ENCODE assay signal across 14 mouse cellular contexts in genomic region chr9:99248304-99248703, GRCm38 (mm10). TPM values are rescaled to one million over a fixed set of nuclear protein-coding genes. Genes with fewer than 3 reads are reported as not detected.
DNase-seq lines count a peak whose midpoint lies in the region; ATAC-seq lines count a peak whose summit lies in the region.
"Had no signal": no experiment of that assay in that cellular context is flagged by ENCODE, and none has a peak within 500 bp of the region (broad histone marks: within the 10 kb centered on the region; RNA-seq: fewer than 3 reads in every experiment).

No protein-coding gene starts in this region.

- no peaks in the 10 kb centered on the region for H3K27me3 ChIP-seq in liver, embryonic 13.5 days
- H3K27me3 ChIP-seq in midbrain, embryonic 14.5 days (ENCODE audit: control insufficient read depth, insufficient read depth, low read length) = no peaks in the 10 kb centered on the region
- H3K27me3 ChIP-seq: limb, embryonic 15.5 days had no signal

- H3K4me1 ChIP-seq in liver, embryonic 13.5 days (replicated peaks) = peaks cover 78% of the 10 kb centered on the region
- H3K4me1 ChIP-seq in midbrain, embryonic 14.5 days (ENCODE audit: control insufficient read depth, insufficient read depth, low read length) = peaks cover 16% of the 10 kb centered on the region; the same call in 1 of the 2 replicates

- peak overlapping the region; percentile 69 for H3K27ac ChIP-seq in liver, embryonic 13.5 days
- H3K27ac ChIP-seq in midbrain, embryonic 14.5 days (replicated peaks; ENCODE audit: low read depth, low read length) = no peak overlapping the region
- H3K27ac ChIP-seq: limb, embryonic 15.5 days had no signal

- H3K36me3 ChIP-seq in liver, embryonic 13.5 days = peaks cover 43% of the 10 kb centered on the region
- H3K36me3 ChIP-seq in midbrain, embryonic 14.5 days (ENCODE audit: control insufficient read depth, insufficient read depth, low read length) = peaks cover 28% of the 10 kb centered on the region

- ATAC-seq in liver, embryonic 13.5 days (ENCODE audit: low read depth) = peak; percentile 40
- ATAC-seq in midbrain, embryonic 14.5 days (ENCODE audit: low FRiP score, low TSS enrichment) = no peak

- H3K4me2 ChIP-seq in liver, embryonic 13.5 days = peak overlapping the region; percentile 17
- no peak overlapping the region for H3K4me2 ChIP-seq in midbrain, embryonic 14.5 days (ENCODE audit: low read length)
- H3K4me2 ChIP-seq: limb, embryonic 15.5 days had no signal

- WGBS in liver, embryonic 13.5 days (ENCODE audit: insufficient replicate concordance) = 47% methylated on average over 8 of the region's 8 CpGs
- WGBS in midbrain, embryonic 14.5 days = 64% methylated on average over 8 of the region's 8 CpGs

- no peaks in the 10 kb centered on the region for H3K9me3 ChIP-seq in liver, embryonic 13.5 days (replicated peaks)
- H3K9me3 ChIP-seq in midbrain, embryonic 14.5 days (ENCODE audit: control insufficient read depth, low read length) = no peaks in the 10 kb centered on the region
- H3K9me3 ChIP-seq: limb, embryonic 15.5 days had no signal

- no peak overlapping the region for H3K4me3 ChIP-seq in liver, embryonic 13.5 days (replicated peaks)
- H3K4me3 ChIP-seq in midbrain, embryonic 14.5 days (replicated peaks; ENCODE audit: low read depth, low read length) = no peak overlapping the region
- H3K4me3 ChIP-seq: limb, embryonic 15.5 days had no signal

- no peak overlapping the region for H3K9ac ChIP-seq in liver, embryonic 13.5 days
- H3K9ac ChIP-seq in midbrain, embryonic 14.5 days (replicated peaks; ENCODE audit: low read length) = no peak overlapping the region
- H3K9ac ChIP-seq: limb, embryonic 15.5 days had no signal

- peak; percentile 17 for DNase-seq in embryo, embryonic 10 days (ENCODE audit: low spot score)
- DNase-seq in embryo, embryonic 9.5 days (ENCODE audit: extremely low spot score) = no peak
- DNase-seq in spleen, adult 12 weeks (ENCODE audit: low spot score) = peak; percentile 46
- DNase-seq in spleen, adult 18-20 months = no peak
- DNase-seq in liver, embryonic 13.5 days = peak; percentile 70
- no peak for DNase-seq in retina, postnatal 1 day
- DNase-seq in ovary, postnatal 10 days (ENCODE audit: low spot score) = no peak
- no peak for DNase-seq in midbrain, embryonic 14.5 days
- DNase-seq: cerebellum, adult 2 months; heart, postnatal 14 days; kidney, adult 11 months; thymus, postnatal 4 days had no signal

RNA-seq across cellular contexts. Expression of gene Cep70, which starts 5.1 kb away (rescaled TPM):
- polyA plus RNA-seq in liver, embryonic 13.5 days (2015; fragmentation: Nextera tagmentation; extraction: Ambion mirVana) = 30.1 and 36.5 TPM in 2 replicates
- polyA plus RNA-seq in midbrain, embryonic 14.5 days (2014; fragmentation: Nextera tagmentation; extraction: Ambion mirVana) = 65.4 and 72.1 TPM in 2 replicates

RNA-seq across cellular contexts. Expression of gene Faiml, which starts 11.3 kb away (rescaled TPM):
- not detected in 2 replicates for polyA plus RNA-seq in liver, embryonic 13.5 days (2015; fragmentation: Nextera tagmentation; extraction: Ambion mirVana)
- not detected in 2 replicates for polyA plus RNA-seq in midbrain, embryonic 14.5 days (2014; fragmentation: Nextera tagmentation; extraction: Ambion mirVana)
- polyA plus RNA-seq: cerebellum, adult 2 months; limb, embryonic 15.5 days; midbrain, postnatal 0 days had no signal

Comparison
In these comparisons a context has a peak if more than half of its experiments do, and no peak if none do; other contexts are left out.
1. DNase-seq: peak in embryo, embryonic 10 days (single experiment), spleen, adult 12 weeks (single experiment) and liver, embryonic 13.5 days (single experiment); none in embryo, embryonic 9.5 days (single experiment), spleen, adult 18-20 months (0 of 2), retina, postnatal 1 day (single experiment), ovary, postnatal 10 days (single experiment) and midbrain, embryonic 14.5 days (single experiment).